Mouse (Mus musculus): ENCODE measurements at regions not wholly inside any gene's neighbourhood (a gene's known extent, or its start where the extent isn't known, plus 50 kb on each side); places are given as distances from the start of the nearest gene placed in this dataset.
A peak's percentile ranks its signal among the peaks of the same experiment; 100 is the strongest.

DNA sequence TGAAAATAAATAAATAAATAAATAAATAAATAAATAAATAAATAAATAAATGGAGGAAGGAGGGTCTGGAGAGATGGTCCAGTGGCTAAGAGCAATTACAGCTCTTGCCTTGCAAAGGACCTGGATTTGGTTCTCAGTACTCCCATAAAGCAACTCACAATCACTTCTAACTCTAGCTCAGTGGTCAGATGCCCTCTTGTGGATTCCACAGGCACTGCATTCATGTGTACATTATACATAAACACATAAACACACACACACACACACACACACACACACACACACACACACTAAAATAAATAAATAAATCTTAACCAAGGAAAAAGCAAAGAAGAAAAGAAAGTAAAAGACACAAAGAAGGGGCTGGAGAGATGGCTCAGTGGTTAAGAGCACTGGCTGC lies 74.2 kb upstream of the Dhx40 start:
- no peak for ATAC-seq (ENCODE audit: insufficient read depth, low read depth)
- Histone ChIP-seq H3K36me3 (replicated peaks; ENCODE audit: control insufficient read depth, insufficient read depth, low read length) (no peaks in the 10 kb centered on the region), H3K9ac (replicated peaks; ENCODE audit: low read depth, low read length) (no peak overlapping the region), H3K27me3 (ENCODE audit: control insufficient read depth, insufficient read depth, low read length) (no peaks in the 10 kb centered on the region), H3K4me3 (ENCODE audit: low read depth, low read length) (no peak overlapping the region), H3K4me2 (ENCODE audit: low read depth, low read length) (no peak overlapping the region), H3K9me3 (replicated peaks; ENCODE audit: control insufficient read depth, low read length) (no peaks in the 10 kb centered on the region), H3K4me1 (ENCODE audit: control insufficient read depth, insufficient read depth) (no peaks in the 10 kb centered on the region), H3K27ac (ENCODE audit: low read depth) (no peak overlapping the region)
- TF ChIP-seq EP300 (IDR thresholded peaks at IDR 0.05; ENCODE audit: low read depth) (no peak), CTCF (IDR thresholded peaks at IDR 0.05; ENCODE audit: low read depth) (no peak)
- DNase-seq (ENCODE audit: low spot score) = no peak

DNA sequence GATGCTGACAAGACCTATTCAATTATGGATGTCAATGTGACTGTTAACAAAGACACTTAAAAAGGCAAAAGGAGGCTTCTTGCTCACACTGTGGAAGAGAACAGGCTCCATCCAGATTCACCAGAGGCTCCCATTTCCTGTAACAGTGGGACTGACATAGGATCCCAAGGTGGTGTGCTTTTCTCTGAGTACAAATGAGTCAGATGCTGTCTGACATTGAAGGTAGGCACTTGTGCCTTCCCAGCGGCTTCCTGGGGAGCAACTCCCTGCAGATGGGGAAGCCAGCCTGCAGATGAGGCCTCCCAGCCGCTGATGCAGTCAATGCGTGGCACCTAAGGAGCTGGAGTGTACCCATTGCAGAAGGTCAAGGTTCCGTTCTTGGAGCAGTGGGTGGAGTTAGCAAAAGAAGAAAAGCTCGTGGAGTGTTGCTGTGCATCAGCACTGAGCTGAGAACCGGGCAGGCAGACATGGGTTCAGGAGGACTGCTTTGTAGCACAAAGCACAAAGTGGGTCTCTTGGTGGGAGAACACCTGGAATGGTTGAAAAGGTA lies 71.9 kb upstream of the Dhx40 start:
- DNase-seq (ENCODE audit: low spot score) (no peak), ATAC-seq (ENCODE audit: insufficient read depth, low read depth) (no peak)
- WGBS = 70% methylated on average over 6 of the region's 6 CpGs

DNA sequence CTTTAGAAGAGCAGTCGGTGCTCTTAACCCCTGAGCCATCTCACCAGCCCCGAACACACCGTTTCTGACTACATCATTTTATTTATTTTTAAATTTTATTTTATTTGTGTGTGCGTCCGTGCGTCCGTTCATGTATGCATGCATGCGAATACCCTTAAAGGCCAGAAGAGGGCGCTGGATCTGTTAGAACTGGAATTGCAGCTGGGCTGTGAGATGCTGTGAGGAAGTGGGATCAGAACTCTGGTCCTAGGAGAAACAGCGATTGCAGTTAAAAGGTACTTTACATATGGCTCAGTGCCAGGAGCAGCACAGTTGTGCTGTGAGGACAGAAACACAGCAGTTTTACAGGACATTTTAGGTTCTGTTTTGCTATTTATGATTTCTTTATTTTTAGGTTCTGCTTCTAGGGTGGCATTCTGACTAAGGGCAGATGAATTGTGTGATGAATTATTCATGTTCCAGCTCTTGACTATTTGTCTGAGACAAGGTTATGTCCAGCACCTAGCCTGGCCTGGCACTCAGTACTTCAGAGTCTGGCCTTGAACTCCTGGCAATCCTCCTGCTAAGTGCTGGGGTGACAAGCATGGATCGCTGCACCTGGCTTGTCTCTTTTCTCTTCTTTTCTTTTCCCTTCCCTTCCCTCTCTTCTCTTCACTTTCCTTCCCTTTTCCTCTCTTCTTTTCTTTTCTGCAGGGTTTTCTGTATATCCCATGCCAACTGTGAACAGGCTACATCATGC lies 71.0 kb upstream of the Dhx40 start:
- Histone ChIP-seq H3K4me2 (ENCODE audit: low read depth, low read length) (no peak overlapping the region), H3K9me3 (replicated peaks; ENCODE audit: control insufficient read depth, low read length) (no peaks in the 10 kb centered on the region), H3K36me3 (replicated peaks; ENCODE audit: control insufficient read depth, insufficient read depth, low read length) (no peaks in the 10 kb centered on the region), H3K4me1 (ENCODE audit: control insufficient read depth, insufficient read depth) (peaks cover 1% of the 10 kb centered on the region; the same call in 1 of the 2 replicates), H3K4me3 (ENCODE audit: low read depth, low read length) (no peak overlapping the region), H3K27me3 (ENCODE audit: control insufficient read depth, insufficient read depth, low read length) (no peaks in the 10 kb centered on the region), H3K9ac (replicated peaks; ENCODE audit: low read depth, low read length) (no peak overlapping the region), H3K27ac (ENCODE audit: low read depth) (no peak overlapping the region; the same call in 1 of the 2 replicates)
- 83% methylated on average over 11 of the region's 11 CpGs for WGBS
- DNase-seq (ENCODE audit: low spot score) (no peak), ATAC-seq (ENCODE audit: insufficient read depth, low read depth) (no peak)
- TF ChIP-seq CTCF (IDR thresholded peaks at IDR 0.05; ENCODE audit: low read depth) (no peak), EP300 (IDR thresholded peaks at IDR 0.05; ENCODE audit: low read depth) (no peak)

More for the DNA sequence above, 71.9 kb upstream of the Dhx40 start:
- Histone ChIP-seq H3K36me3 (replicated peaks; ENCODE audit: control insufficient read depth, insufficient read depth, low read length) (no peaks in the 10 kb centered on the region), H3K27ac (ENCODE audit: low read depth) (no peak overlapping the region), H3K9ac (replicated peaks; ENCODE audit: low read depth, low read length) (no peak overlapping the region), H3K4me1 (ENCODE audit: control insufficient read depth, insufficient read depth) (no peaks in the 10 kb centered on the region), H3K4me2 (ENCODE audit: low read depth, low read length) (no peak overlapping the region), H3K4me3 (ENCODE audit: low read depth, low read length) (no peak overlapping the region), H3K9me3 (replicated peaks; ENCODE audit: control insufficient read depth, low read length) (no peaks in the 10 kb centered on the region), H3K27me3 (ENCODE audit: control insufficient read depth, insufficient read depth, low read length) (no peaks in the 10 kb centered on the region)
- TF ChIP-seq CTCF (IDR thresholded peaks at IDR 0.05; ENCODE audit: low read depth) (no peak), EP300 (IDR thresholded peaks at IDR 0.05; ENCODE audit: low read depth) (no peak)

DNA sequence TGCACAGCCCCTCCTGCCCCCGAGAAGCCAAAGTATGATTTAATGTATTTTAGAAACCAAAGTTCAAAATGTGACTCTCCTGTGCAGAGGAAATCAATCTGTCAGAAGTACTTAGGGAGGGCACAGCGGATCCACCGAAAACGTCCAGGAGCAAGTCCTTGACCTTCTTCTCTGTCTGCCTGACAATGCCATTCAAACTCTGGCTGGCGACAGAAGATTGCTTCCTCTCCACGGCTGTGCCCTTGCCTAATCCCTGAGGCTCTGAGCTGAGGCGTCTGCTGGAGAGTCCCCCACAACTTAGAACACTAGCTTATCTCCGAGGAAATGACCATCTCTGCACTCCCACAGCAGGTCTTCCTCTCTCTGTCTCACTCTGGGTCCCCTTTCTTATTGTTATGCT lies 69.0 kb upstream of the Dhx40 start:
- DNase-seq (ENCODE audit: low spot score) (no peak), ATAC-seq (ENCODE audit: insufficient read depth, low read depth) (no peak)
- Histone ChIP-seq H3K9me3 (replicated peaks; ENCODE audit: control insufficient read depth, low read length) (no peaks in the 10 kb centered on the region), H3K9ac (replicated peaks; ENCODE audit: low read depth, low read length) (no peak overlapping the region), H3K4me1 (ENCODE audit: control insufficient read depth, insufficient read depth) (peaks cover 5% of the 10 kb centered on the region; the same call in 1 of the 2 replicates), H3K27me3 (ENCODE audit: control insufficient read depth, insufficient read depth, low read length) (no peaks in the 10 kb centered on the region), H3K36me3 (replicated peaks; ENCODE audit: control insufficient read depth, insufficient read depth, low read length) (no peaks in the 10 kb centered on the region), H3K27ac (ENCODE audit: low read depth) (no peak overlapping the region), H3K4me3 (ENCODE audit: low read depth, low read length) (no peak overlapping the region), H3K4me2 (ENCODE audit: low read depth, low read length) (no peak overlapping the region)
- 34% methylated on average over 8 of the region's 8 CpGs for WGBS
- TF ChIP-seq EP300 (IDR thresholded peaks at IDR 0.05; ENCODE audit: low read depth) = no peak
- no peak for TF ChIP-seq CTCF (IDR thresholded peaks at IDR 0.05; ENCODE audit: low read depth)

DNA sequence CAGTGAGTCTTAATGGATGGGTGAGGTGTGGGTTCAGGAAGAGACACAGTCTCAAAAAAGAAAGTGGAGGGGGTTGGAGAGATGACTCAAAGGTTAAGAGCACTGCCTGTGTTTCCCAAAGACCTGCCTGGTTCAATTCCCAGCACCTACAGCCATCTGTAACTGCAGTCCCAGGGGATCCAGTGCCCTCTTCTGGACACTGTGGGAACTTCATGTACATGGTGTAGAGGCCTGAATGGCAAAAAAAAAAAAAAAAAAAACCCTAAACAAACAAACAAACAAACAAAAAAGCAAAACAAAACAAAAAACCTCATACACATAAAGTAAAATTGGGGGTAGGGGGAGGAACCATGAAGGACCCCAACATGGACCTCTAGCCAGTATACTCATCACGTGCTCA lies 68.2 kb upstream of the Dhx40 start:
- Histone ChIP-seq H3K4me1 (ENCODE audit: control insufficient read depth, insufficient read depth) (peaks cover 5% of the 10 kb centered on the region; the same call in 1 of the 2 replicates), H3K27me3 (ENCODE audit: control insufficient read depth, insufficient read depth, low read length) (no peaks in the 10 kb centered on the region), H3K36me3 (replicated peaks; ENCODE audit: control insufficient read depth, insufficient read depth, low read length) (no peaks in the 10 kb centered on the region), H3K9ac (replicated peaks; ENCODE audit: low read depth, low read length) (no peak overlapping the region), H3K4me3 (ENCODE audit: low read depth, low read length) (no peak overlapping the region), H3K27ac (ENCODE audit: low read depth) (no peak overlapping the region), H3K4me2 (ENCODE audit: low read depth, low read length) (no peak overlapping the region), H3K9me3 (replicated peaks; ENCODE audit: control insufficient read depth, low read length) (no peaks in the 10 kb centered on the region)
- ATAC-seq (ENCODE audit: insufficient read depth, low read depth) = no peak
- TF ChIP-seq EP300 (IDR thresholded peaks at IDR 0.05; ENCODE audit: low read depth) (no peak), CTCF (IDR thresholded peaks at IDR 0.05; ENCODE audit: low read depth) (peak; percentile 12; the same call in 1 of the 2 replicates)
- DNase-seq (ENCODE audit: low spot score) = no peak
- 87% methylated on average over 1 of the region's 1 CpGs for WGBS
